Mouse (Mus musculus) colon, adult 2 months (tissue): ENCODE results near the gene Sowaha. TPM values are rescaled to one million over a fixed set of nuclear protein-coding genes. Genes with fewer than 3 reads are reported as not detected.

Experiments
- polyA plus RNA-seq: library from polyadenylated mRNA; depleted of rRNA; stranded (reverse); fragments of >200 nt; gene quantifications from 2 replicates; pipeline ENCODE4 v1.2.3, GENCODE M21; 2012; rRNA removed

Gene Sowaha
- 2.0 and 2.2 TPM in 2 replicates for polyA plus RNA-seq

GRCm38 (mm10) chr11:53479783-53480301 is at the start of gene Sowaha, which contains the start of gene Gm9945:
Gene Sowaha (minus strand): TSS chr11:53480274.
Gene Gm9945 (plus strand): TSS chr11:53480166.

DNA sequence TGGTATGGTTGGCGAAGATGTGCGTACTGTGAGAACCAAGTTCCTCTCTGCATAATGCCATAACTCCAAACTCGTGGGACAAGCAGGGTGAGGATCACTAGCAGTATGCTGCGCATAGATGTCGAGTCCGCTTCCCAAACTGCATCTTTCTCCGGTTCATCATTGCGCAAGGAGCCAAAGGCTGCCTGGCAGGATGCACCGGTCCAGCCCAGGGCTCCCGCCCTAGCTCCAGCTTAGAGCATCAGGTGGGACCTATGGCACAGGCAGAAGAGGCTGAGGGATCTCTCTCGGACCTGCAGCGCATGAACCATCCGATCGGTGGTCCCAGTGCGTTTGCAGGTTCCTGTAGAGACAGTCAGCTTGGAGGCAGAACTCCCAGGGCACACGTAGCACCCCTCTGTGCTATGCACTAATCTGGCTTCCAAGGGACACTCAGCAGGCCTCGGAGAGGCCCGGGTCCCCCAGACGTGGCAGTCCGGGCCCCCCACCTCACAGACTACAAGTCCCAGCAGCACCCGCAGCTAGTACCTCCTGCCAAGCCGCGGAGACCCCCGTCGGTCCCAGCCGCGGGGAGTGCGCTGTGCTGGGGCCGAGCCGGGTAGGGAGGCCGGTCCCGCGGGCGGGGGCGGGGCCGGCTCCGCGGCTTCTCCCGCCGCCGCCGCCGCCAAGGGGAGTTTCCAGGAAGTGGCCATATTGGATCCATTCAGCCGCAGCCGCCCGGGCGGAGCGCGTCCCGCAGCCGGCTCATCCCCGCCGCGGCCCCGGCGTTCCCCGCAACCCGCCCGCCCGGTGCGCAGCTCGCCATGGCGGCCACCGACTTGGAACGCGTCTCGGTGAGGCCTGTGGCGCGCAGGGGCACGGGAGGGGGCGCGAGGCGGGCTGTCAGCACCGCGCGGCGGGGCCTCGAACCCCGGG is 39.4 kb upstream of the Sowaha start, which contains the start of gene Sept8:
Sept8 (plus strand) TSS at position 51 of the 915 bp plus-strand sequence.

GRCm38 (mm10) chr11:53469968-53470695 is 9.9 kb downstream of the Sowaha start, which contains the start of gene Gm9837:
Gene Gm9837 (minus strand): TSS chr11:53470479.

GRCm38 (mm10) chr11:53456474-53457371 is 23.4 kb downstream of the Sowaha start, which contains the start of the genes Gm10447 and Shroom1:
Gene Gm10447 (minus strand): TSS chr11:53457110.
Gene Shroom1 (plus strand): TSS chr11:53457205.

DNA sequence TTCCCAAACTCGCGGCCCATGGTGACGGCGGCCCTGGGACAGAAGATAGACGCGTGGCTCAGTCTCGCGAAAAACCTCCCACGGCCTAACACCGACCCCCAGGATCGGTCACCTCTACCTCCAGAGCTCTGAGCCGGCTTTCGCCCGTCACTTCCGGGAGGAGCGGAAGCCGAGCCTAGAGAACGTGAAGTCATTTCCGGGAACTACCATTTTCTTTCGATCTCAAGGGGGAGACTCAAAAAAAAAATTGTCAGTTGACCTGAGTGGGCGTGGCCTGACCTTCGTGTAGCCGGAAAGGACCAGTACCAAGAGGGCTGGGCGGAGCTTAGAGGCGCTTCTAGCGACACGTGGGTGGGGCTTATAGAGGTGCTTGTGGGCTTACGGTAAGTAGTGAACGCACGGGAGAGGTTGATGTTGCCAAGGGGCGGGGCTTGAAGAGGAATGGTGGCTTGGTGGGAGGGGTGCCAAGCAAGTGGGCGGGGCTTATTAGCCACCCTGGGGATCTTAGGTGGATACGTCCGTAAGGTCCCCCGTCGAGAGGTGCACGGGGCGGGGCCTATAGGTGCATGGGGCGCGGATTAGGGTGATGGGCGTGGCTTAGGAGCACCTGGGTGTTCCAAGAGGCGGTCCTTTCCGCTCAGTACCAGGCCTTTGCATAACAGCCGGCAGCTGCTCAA is 49.3 kb downstream of the Sowaha start, which contains the start of the genes Uqcrq and Gdf9:
Uqcrq (minus strand) TSS at position 162 of the 677 bp plus-strand sequence.
Gdf9 (plus strand) TSS at position 354 of the 677 bp plus-strand sequence.

Other genes starting within 250 kb of the Sowaha start
- gene Hspa4, start 179.8 kb downstream of the Sowaha start, polyA plus RNA-seq = 23.3 and 28.7 TPM in 2 replicates
- gene Zcchc10, start 155.6 kb downstream of the Sowaha start, polyA plus RNA-seq = 2.2 and 2.7 TPM in 2 replicates
- gene Aff4, start 129.4 kb downstream of the Sowaha start, polyA plus RNA-seq = 8.9 and 9.2 TPM in 2 replicates
- not detected in 2 replicates for gene Leap2, start 57.1 kb downstream of the Sowaha start, polyA plus RNA-seq
- gene Uqcrq, start 49.4 kb downstream of the Sowaha start, polyA plus RNA-seq = 626 and 825 TPM in 2 replicates
- gene Gdf9, start 49.3 kb downstream of the Sowaha start, polyA plus RNA-seq = 0.29 and 0.31 TPM in 2 replicates
- gene Gm10447, start 23.2 kb downstream of the Sowaha start, polyA plus RNA-seq = 0.06 and 0.22 TPM in 2 replicates
- gene Shroom1, start 23.1 kb downstream of the Sowaha start, polyA plus RNA-seq = 1.8 and 2.1 TPM in 2 replicates
- gene Gm9837, start 9.8 kb downstream of the Sowaha start, polyA plus RNA-seq = not detected in 2 replicates
- gene Gm9945, start 108 bp downstream of the Sowaha start, polyA plus RNA-seq = not detected in 2 replicates
- gene Sept8, start 39.0 kb upstream of the Sowaha start, polyA plus RNA-seq = 23.9 and 26.4 TPM in 2 replicates
- 1.8 and 2.5 TPM in 2 replicates for gene Kif3a, start 87.1 kb upstream of the Sowaha start, polyA plus RNA-seq
- not detected in 2 replicates for gene Il4, start 138.4 kb upstream of the Sowaha start, polyA plus RNA-seq
- gene Il13, start 154.4 kb upstream of the Sowaha start, polyA plus RNA-seq = not detected in 2 replicates
- 3.4 and 3.9 TPM in 2 replicates for gene Rad50, start 227.0 kb upstream of the Sowaha start, polyA plus RNA-seq
- not detected in 2 replicates for gene Il5, start 240.5 kb upstream of the Sowaha start, polyA plus RNA-seq